Mouse (Mus musculus): ENCODE data around the gene Thap4.
"Not testable (repeated sequence)": the region's sequence is repeated elsewhere in the genome, so short reads cannot be mapped to it uniquely, and the experiment has no call there.

Gene Thap4

DNA sequence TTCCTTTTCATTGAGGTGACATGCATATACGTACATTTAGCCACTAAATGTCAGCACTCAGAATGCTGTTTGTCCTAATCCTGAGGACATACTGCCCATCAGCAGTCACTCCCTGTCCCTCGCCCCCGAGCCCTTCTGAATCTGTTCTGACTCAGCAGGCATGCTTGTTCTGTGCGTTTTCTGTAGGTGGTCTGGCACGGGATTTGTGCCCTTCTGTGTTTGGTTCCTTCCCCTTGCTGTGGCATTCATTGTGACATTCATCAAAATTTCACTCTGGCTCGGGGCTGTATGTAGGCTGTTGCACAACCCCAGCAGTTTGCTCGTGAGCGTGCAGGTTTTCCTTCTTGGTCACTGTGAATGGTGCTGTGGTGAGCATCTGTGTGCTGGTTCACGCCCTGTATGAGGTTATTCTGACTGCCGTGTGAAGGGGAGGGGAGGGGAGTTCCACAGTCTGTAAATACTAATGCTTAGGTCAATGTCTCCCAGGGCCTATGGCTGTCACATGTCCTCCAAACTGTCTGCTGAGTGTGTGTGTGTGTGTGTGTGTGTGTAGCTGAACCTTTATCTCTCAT lies 62.8 kb downstream of the Thap4 start:
- no peak for DNase-seq (ENCODE audit: low read depth in 1 of 2, low spot score in 2 of 2)

DNA sequence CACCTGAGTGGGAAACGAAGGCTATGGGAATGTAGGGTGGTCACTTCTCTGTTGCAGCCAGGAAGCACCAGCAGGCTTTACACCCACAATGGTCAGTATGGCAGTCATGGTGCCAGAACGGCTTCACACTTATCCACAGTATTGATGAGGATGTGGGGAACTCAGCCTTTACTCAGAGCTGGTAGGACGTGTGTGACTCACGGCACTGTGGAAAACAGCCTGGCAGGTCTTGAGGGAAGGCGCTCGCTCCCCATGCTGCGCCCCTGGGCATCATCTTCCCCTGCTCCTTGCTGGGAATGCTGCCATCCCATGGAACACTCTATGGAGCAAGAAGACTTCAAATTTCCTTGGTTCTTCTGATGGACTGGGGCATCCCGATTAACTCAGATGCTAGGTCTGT lies 63.6 kb downstream of the Thap4 start:
- no peak for DNase-seq (ENCODE audit: low read depth in 1 of 2, low spot score in 2 of 2)

DNA sequence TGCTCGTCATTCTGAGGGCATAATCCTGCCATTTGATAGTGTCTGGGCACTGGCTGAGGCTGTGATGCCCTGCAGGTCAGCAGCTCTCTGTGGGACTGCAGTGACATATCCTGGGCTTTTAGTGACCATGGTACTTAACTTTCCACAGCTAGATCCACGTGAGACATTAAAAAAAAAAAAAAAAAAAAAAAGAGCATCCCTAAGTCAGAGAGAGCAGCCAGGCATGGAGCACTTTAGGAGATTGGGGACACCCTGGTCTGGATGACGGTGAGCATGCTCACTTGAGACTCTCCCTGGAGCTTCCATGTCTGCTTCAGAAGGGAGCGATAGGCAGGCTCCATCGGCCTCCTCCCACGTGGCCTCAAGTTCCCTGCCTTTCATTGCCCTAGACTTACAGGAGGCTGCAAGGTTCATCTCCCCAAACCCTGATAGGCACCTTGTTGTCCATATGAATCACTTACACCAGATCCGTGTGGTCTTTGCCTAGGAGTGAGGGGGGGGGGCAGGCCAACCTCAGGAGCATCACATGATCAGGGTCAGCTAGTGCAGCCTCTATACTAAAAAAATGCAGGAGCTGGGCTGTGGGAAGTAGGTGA lies 64.7 kb downstream of the Thap4 start:
- no peak for DNase-seq (ENCODE audit: low read depth in 1 of 2, low spot score in 2 of 2)

DNA sequence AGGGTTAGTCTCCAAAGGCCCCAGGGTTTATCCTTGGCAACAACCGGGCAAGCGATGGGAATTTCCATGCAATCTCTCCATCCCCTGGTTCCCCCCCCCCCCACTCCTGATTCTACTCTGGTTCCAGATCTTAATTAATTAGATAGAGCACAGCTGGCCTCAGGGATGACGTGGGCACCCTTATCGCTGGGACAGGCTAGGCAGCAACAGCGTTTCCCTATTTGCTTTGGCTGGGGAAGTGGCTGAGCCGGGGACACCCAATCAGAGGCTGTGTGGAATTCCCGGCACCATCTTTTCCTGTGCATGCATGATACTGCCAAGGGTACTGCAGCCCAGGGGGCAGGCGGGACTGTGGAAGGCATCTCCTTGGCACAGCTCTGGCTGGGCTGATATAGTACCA lies 66.5 kb downstream of the Thap4 start:
- no peak for DNase-seq (ENCODE audit: low read depth in 1 of 2, low spot score in 2 of 2)

DNA sequence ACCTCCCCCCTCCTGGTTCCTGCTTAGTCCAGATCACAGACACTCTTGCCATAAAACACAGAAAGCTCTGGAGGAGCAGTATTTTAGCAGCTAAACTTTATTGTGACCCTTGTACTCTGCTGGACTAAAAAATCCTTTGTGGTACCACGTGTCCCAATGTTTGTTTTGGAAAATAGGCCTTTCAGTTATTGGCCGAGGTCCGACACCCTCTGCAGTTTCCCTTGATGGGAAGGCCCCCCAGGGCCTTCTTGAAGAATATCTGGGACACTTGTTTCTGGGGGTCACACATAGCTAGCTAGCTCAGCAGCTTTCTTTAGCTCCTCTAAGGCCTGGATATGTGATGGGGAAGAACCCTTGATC lies 67.7 kb downstream of the Thap4 start:
- DNase-seq (ENCODE audit: low read depth in 1 of 2, low spot score in 2 of 2), result no peak

DNA sequence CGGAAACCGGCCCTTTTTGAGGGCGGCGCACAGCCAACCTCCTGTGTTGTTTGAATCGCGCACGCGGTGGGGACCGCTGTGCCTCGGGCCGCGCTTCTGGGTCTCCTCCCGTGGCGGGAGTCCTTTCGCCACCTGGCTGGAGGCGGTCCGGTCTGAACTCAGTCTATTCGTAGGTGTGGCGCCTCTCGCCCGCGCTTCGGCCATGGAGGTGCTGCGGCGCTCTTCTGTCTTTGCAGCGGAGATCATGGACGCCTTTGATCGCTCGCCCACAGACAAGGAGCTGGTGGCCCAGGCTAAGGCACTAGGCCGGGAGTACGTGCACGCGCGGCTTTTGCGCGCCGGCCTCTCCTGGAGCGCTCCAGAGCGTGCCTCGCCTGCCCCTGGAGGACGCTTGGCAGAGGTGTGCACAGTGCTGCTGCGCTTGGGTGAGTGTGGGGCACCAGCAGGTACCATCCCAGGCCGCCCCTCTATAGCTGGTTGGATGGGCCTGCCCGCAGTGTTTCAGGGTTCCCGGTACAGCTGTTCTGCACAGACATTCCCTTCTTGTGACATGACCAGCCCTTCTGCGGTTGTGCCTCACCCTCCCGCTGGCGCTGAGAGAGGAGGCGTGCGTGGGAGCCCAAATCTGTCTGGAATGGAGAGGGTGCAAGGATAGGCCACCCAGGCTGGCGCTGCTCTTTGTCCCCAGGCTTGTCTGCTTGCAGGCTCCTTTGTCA lies 68.3 kb downstream of the Thap4 start:
- no peak for DNase-seq (ENCODE audit: low read depth in 1 of 2, low spot score in 2 of 2)

DNA sequence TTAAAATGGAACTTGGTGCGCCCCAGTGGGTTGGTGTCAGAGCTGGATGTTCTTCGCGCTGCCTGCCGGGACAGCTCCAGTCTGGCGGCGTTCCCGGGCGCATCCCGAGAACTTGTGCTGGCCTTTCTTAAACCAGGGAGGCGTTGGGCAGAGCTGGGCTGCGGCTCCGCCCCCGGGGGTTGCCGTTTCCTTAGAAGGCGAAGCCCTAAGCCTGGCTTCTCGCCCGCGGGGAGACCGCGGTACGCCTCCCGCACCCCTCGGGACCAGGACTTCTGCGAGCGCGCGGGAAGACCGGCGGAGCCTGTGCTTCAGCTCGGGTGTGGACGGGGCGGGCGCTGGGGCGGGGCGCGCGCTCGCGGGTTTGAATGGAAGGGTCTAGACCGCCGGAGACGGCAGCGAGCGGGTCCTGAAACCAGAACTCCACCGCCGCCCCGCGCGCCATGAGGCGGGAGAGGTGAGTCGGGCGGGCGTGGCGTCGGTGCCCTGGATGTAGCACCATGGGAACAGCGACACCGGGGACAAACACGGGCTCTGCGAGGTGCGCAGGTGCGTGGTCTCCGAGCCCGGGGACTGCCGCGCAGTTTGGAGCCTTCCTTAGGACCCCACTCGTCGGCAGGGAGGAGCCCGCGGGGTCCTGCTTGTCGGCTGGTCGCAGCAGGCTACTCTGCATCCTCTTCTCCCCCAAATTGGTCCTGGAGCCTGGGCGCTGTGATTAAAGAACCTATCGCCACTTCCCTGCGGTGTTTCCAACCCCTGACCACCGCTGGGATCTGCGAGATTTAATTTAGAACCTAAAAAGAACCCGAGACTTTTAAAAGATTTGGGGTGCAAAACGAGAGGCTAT lies 69.0 kb downstream of the Thap4 start, which contains the start of gene Bok:
Bok (plus strand) TSS at position 260 of the 844 bp plus-strand sequence.
- DNase-seq (ENCODE audit: low read depth in 1 of 2, low spot score in 2 of 2), result no peak

DNA sequence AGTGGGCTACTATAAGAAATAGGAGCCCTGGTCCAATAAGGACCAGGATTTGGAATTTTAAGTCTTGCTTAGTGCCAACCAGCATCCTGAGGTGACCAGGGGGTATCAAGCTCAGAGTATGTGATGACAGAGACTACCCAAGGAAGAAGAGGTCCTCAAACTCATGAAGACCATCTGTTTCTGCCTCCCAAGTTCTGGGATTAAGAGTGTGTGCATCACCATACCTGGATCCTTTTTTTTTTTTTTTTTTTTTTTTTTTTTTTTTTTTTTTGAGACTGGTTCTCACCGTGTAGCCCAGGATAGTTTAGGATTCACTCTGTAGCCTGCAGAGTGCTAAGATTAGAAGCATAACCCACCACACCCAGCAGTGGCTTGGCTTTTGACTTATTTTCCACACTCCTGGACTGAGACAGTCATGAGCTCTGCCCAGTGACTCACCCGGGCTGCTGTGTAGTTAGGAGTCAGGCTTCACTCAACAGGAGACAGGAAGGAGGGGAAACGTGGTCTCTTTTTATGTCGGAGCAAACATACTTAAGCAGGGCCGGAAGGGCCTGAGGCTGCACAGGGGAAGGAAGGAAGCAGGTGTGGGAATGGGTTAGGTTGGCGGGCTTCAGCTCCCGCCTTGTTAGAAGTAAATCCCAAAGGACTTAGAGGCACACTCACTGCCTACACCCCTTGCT lies 74.6 kb downstream of the Thap4 start:
- DNase-seq (ENCODE audit: low read depth in 1 of 2, low spot score in 2 of 2), result no peak

DNA sequence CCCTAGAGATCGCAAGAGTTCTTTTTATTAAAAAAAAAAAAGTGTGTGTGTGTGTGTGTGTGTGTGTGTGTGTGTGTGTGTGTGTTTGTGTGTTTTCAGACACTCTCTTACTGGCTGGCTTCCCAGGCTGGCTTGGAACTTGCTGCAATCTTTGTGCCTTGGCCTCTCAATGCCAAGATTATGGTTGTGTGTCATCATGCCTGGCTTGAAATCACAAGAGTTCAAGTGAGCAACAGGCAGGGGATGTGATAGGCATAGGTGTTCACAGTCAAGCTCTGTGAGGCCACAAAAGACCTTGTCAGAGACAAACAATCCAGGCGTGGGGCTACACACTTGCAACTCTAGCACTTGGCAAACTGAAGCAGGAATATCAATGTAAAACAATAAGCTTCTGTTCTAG lies 76.3 kb downstream of the Thap4 start:
- no peak for DNase-seq (ENCODE audit: low read depth in 1 of 2, low spot score in 2 of 2)

DNA sequence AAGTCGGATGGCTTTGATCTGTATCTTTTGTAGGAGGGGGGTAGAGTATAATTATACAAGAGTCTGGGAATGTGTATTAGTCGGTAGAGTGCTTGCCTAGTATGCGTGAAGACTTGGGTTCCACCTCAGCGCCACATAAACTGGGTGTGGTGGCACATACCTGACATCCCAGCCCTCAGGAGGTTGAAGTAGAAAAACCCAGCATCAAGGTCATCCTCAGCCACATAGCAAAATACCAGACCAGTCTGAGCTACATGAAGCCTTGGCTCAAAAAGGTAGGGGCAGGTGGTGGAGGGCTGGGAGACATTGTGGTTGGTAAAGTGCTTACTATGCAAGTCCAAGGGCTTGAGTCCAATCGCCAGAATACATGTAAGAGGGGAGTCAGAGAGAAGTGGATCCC lies 82.0 kb downstream of the Thap4 start:
- DNase-seq (ENCODE audit: low read depth in 1 of 2, low spot score in 2 of 2), result no peak

DNA sequence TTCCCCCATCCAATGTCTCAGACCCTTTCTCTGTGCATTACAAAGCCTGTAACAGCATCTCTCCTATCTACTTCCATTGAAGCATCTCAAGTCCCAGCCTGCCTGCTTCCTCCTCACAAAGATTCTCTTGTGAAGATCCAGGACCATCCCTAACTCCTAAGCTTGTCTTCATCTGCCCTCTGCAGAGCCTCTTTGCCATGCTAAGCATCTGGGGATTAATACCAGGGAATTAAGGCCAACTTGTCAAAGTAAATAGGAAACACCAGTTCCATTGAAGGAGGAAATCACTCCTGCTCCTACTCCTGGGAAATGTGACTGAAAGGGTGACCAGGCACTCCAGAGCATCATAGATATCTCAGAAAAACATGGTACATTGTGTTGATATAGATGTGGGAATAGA lies 84.7 kb downstream of the Thap4 start:
- no peak for DNase-seq (ENCODE audit: low read depth in 1 of 2, low spot score in 2 of 2)

DNA sequence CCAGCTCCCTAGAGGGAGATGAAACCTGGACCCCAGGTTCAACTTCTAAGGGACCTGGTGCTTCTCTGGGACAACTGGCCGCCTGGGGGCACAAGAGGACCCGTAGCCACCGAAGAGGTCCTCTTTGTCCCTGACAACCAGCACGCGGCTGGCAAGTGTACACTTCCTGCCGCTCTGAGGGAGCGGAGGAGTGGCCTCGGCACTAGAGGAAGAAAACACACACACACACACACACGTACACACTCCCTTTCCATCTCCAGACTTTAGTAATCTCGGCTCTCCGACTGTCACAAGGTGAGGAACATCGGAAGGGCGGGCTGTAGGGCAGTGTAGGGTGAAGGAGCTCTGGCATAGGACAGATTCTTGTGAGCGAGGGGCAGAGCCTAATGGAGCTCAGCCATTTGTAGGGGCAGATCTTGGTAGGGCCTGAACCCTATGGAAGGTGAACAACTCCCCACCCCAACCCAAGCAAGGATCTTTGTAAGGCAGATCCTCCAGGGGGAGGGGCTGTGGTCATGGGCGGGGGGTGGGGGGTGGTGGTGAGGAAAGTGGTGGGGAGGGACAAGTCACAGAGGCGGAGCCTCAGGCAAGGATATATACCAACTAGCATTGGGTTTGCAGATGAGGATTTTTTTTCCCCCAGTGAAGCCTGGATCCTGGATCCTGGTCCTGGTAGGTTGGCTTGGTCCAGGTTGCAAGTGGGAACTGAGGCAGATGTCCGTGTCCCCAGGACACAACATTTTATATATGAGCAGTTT lies 85.7 kb downstream of the Thap4 start:
- peak; percentile 19 to 46 for DNase-seq (ENCODE audit: low read depth in 1 of 2, low spot score in 2 of 2)

DNA sequence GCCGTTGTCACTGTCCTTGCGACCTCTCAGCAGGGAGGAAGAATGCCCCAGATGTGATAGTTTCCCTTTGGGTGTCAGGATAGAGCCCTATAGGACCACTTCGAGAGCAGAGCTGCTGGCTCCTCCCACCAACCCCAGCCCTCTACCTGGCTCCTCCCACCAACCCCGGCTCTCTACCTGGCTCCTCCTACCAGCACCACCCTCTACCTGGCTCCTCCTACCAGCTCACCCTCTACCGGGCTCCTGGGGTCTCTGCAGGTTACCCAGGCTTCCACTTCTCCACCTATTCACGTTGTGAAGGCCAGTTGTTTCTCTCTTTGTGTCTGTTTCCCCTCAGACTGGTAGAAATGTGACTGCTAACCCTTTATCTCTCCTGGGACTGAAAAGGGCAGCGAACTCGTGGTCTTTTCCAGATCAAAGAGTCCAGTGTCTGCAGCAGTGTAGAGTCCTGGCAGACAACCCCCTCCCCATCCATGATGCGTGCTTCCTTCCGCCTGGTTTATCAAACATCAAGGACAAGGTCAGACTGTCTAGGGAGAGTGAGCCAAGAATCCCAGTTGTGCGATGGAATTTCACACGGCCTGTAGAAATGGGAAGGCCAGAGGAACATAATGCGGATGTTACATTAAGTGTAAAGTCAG lies 86.8 kb downstream of the Thap4 start:
- DNase-seq (ENCODE audit: low read depth in 1 of 2, low spot score in 2 of 2), result no peak

DNA sequence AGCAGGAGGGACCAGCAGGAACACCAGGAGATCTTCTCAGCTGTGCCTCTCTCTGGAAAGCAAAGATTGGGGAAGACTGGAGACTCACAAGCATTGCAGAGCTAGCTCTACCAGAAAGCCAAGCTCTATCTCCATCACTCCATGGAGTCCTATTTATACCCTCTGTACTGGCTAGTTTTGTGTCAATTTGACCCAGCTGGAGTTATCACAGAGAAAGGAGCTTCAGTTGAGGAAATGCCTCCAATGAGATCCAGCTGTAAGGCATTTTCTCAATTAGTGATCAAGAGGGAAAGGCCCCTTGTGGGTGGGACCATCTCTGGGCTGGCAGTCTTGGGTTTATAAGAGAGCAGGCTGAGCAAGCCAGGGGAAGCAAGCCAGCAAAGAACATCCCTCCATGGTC lies 96.1 kb downstream of the Thap4 start, which contains the start of gene Stk25:
Stk25 (minus strand) TSS at position 101 of the 400 bp plus-strand sequence.
- DNase-seq (ENCODE audit: low read depth in 1 of 2, low spot score in 2 of 2), result not testable (repeated sequence)

DNA sequence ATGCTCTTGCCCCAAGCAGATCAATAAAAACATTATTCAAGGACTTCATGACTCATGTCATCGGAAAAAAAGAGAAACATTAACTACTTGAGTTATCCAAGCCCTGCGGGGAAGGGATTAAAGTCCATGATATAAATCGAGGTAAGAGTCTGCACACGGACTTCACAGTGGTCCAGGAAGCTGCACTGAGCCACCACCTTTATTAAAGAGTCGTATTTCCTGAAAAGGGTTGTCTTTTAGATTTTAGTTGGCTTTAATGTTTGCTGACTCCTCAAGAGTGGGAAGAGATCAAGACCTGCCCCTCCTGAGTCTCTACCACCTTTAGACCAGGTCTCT lies 97.7 kb downstream of the Thap4 start:
- no peak for DNase-seq (ENCODE audit: low read depth in 1 of 2, low spot score in 2 of 2)

DNA sequence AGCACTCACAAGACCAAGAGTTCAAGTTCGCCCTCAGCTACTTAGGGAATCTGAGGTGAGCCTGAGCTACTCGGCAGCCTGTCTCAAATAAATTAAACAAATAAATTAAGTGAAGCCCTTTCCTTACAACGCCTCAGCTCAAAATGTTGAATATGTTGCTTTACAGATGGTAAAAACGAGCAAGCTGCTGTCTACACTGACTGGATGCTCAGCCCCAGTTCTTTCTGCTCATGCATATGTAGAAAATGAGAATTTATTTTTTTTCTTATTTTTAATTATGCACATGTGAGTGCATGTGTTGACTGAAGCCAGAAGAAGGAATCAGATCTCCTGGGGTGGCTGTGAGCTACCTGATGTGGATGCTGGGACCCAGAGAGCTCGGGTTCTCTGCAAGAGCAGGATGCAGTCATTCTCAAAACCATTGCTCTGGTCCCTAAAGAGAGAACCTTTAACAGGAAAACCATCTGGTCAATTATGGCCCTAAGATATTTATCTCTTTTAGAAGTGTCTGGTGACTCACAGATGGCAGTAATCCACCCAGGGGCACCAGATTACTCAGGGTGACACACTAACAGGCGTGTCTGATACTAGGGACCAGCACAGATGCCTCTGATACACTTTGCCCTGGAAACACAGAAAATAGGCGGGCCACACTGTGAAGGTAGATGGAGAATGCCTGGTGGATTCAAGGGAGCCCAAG lies 98.2 kb downstream of the Thap4 start:
- no peak for DNase-seq (ENCODE audit: low read depth in 1 of 2, low spot score in 2 of 2)

DNA sequence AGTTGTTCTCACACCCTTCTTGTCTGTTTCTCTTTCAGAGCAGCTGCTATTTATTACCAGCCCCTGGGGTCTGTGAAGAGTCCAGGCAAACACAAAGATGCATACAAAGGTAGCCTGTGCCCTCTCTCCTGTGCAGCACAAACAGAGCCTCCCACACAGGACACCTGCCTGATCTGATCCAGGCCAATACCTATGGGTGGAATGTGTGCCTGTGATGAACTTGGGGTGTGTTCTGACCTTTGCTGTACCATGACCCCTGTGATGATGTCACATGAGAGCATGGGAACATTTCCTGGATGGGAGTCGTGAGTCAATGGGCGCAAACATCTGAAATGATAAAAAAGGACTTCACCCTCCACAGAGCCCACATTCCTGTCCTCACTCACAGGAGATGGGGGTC lies 99.9 kb downstream of the Thap4 start:
- no peak for DNase-seq (ENCODE audit: low read depth in 1 of 2, low spot score in 2 of 2)

DNA sequence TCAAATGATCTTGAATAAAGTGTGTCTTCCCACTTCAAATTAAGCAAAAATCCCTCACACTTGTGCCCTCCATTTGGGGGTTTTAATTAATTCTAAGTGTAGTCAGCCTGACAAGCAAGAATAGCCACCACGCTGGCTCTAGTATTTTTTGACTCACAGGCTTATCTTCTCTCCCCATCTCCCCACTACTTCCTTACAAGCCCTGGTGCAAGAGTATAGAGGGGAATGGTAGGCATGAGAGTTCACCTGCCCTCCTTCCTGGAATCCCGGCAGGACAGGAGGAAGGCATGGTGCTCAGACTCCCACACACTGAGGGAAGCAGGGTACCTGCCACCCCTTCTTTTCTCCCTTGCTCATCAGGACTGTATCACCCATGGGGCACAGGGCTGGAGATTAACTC lies 100.4 kb downstream of the Thap4 start:
- no peak for DNase-seq (ENCODE audit: low read depth in 1 of 2, low spot score in 2 of 2)

All from monocyte, adult 2 months (primary cell).